Mouse (Mus musculus): ENCODE measurements around the gene Cdca5. TPM values are rescaled to one million over a fixed set of nuclear protein-coding genes. Genes with fewer than 3 reads are reported as not detected.
"Not testable (repeated sequence)": the region's sequence is repeated elsewhere in the genome, so short reads cannot be mapped to it uniquely, and the experiment has no call there.

Gene Cdca5
- polyA plus RNA-seq, 1 experiment from 2014 or later, result 28.2 TPM

GRCm38 (mm10) chr19:6126289-6126688 is 41.5 kb downstream of the Cdca5 start:
- Histone ChIP-seq H3K4me3 (ENCODE audit: low read depth, low read length) (no peak overlapping the region), H3K9ac (ENCODE audit: low read length) (no peak overlapping the region), H3K9me3 (replicated peaks; ENCODE audit: control insufficient read depth, low read length) (no peaks in the 10 kb centered on the region), H3K27ac (ENCODE audit: low read depth, low read length) (no peak overlapping the region), H3K4me2 (ENCODE audit: low read length) (no peak overlapping the region), H3K27me3 (replicated peaks; ENCODE audit: control insufficient read depth, insufficient read depth, low read length) (no peaks in the 10 kb centered on the region), H3K36me3 (ENCODE audit: control insufficient read depth, insufficient read depth, low read length) (0 out of 2 replicates have a peak, but pooled peaks cover 5% of the 10 kb centered on the region), H3K4me1 (ENCODE audit: control insufficient read depth, insufficient read depth, low read length) (peaks cover 3% of the 10 kb centered on the region; the same call in 1 of the 2 replicates)
- peak; percentile 57 for DNase-seq (ENCODE audit: low spot score)
- WGBS, result 28% methylated on average over 4 of the region's 4 CpGs
- no peak for ATAC-seq

- WGBS, result 75% methylated on average over 10 of the region's 10 CpGs
- Histone ChIP-seq H3K4me1 (ENCODE audit: control insufficient read depth, insufficient read depth, low read length) (peaks cover 3% of the 10 kb centered on the region; the same call in 1 of the 2 replicates), H3K27ac (ENCODE audit: low read depth, low read length) (no peak overlapping the region), H3K9me3 (replicated peaks; ENCODE audit: control insufficient read depth, low read length) (no peaks in the 10 kb centered on the region), H3K4me3 (ENCODE audit: low read depth, low read length) (peak overlapping the region; percentile 46), H3K4me2 (ENCODE audit: low read length) (peak overlapping the region; percentile 63), H3K9ac (ENCODE audit: low read length) (peak overlapping the region; percentile 70; the same call in 1 of the 2 replicates), H3K27me3 (replicated peaks; ENCODE audit: control insufficient read depth, insufficient read depth, low read length) (no peaks in the 10 kb centered on the region), H3K36me3 (ENCODE audit: control insufficient read depth, insufficient read depth, low read length) (0 out of 2 replicates have a peak, but pooled peaks cover 5% of the 10 kb centered on the region)
- no peak for DNase-seq (ENCODE audit: low spot score)
- ATAC-seq, result no peak
Observed at GRCm38 (mm10) chr19:6126789-6127580, 42.2 kb downstream of the Cdca5 start.

GRCm38 (mm10) chr19:6127760-6128341 is 43.1 kb downstream of the Cdca5 start, which contains the start of gene Snx15:
TSS of gene Snx15 (minus strand) at chr19:6128304.
- Histone ChIP-seq H3K36me3 (ENCODE audit: control insufficient read depth, insufficient read depth, low read length) (0 out of 2 replicates have a peak, but pooled peaks cover 5% of the 10 kb centered on the region), H3K4me1 (ENCODE audit: control insufficient read depth, insufficient read depth, low read length) (peaks cover 3% of the 10 kb centered on the region; the same call in 1 of the 2 replicates), H3K27me3 (replicated peaks; ENCODE audit: control insufficient read depth, insufficient read depth, low read length) (no peaks in the 10 kb centered on the region), H3K9ac (ENCODE audit: low read length) (peak within 1 kb of the TSS; percentile 70), H3K9me3 (replicated peaks; ENCODE audit: control insufficient read depth, low read length) (no peaks in the 10 kb centered on the region), H3K4me3 (ENCODE audit: low read depth, low read length) (peak within 1 kb of the TSS; percentile 46), H3K27ac (ENCODE audit: low read depth, low read length) (peak within 1 kb of the TSS; percentile 84), H3K4me2 (ENCODE audit: low read length) (peak within 1 kb of the TSS; percentile 63)
- peak; percentile 96 for ATAC-seq
- WGBS, result under 1% methylated on average over 32 of the region's 32 CpGs
- peak; percentile 97 for DNase-seq (ENCODE audit: low spot score)

- not testable (repeated sequence) for DNase-seq (ENCODE audit: low spot score); H3K4me2 ChIP-seq (ENCODE audit: low read length); H3K27ac ChIP-seq (ENCODE audit: low read depth, low read length); H3K4me1 ChIP-seq (ENCODE audit: control insufficient read depth, insufficient read depth, low read length); H3K4me3 ChIP-seq (ENCODE audit: low read depth, low read length); H3K27me3 ChIP-seq (replicated peaks; ENCODE audit: control insufficient read depth, insufficient read depth, low read length); H3K9ac ChIP-seq (ENCODE audit: low read length); H3K9me3 ChIP-seq (replicated peaks; ENCODE audit: control insufficient read depth, low read length); ATAC-seq
- H3K36me3 ChIP-seq (ENCODE audit: control insufficient read depth, insufficient read depth, low read length), result peaks cover 10% of the 10 kb centered on the region
- 81% methylated on average over 7 of the region's 7 CpGs for WGBS
Observed at GRCm38 (mm10) chr19:6130414-6131128, 45.8 kb downstream of the Cdca5 start.

- H3K9ac ChIP-seq (ENCODE audit: low read length), result no peak overlapping the region
- H3K27ac ChIP-seq (ENCODE audit: low read depth, low read length), result no peak overlapping the region
- ATAC-seq (no peak), DNase-seq (ENCODE audit: low spot score) (no peak)
- H3K4me3 ChIP-seq (ENCODE audit: low read depth, low read length), result no peak overlapping the region
- H3K9me3 ChIP-seq (replicated peaks; ENCODE audit: control insufficient read depth, low read length), result no peaks in the 10 kb centered on the region
- 86% methylated on average over 7 of the region's 7 CpGs for WGBS
- H3K27me3 ChIP-seq (replicated peaks; ENCODE audit: control insufficient read depth, insufficient read depth, low read length), result no peaks in the 10 kb centered on the region
- peaks cover 3% of the 10 kb centered on the region; the same call in 1 of the 2 replicates for H3K4me1 ChIP-seq (ENCODE audit: control insufficient read depth, insufficient read depth, low read length)
- peaks cover 27% of the 10 kb centered on the region for H3K36me3 ChIP-seq (ENCODE audit: control insufficient read depth, insufficient read depth, low read length)
- no peak overlapping the region for H3K4me2 ChIP-seq (ENCODE audit: low read length)
Observed at GRCm38 (mm10) chr19:6132171-6132827, 47.5 kb downstream of the Cdca5 start.

- not testable (repeated sequence) for H3K4me1 ChIP-seq (ENCODE audit: control insufficient read depth, insufficient read depth, low read length); DNase-seq (ENCODE audit: low spot score); H3K4me3 ChIP-seq (ENCODE audit: low read depth, low read length); H3K9me3 ChIP-seq (replicated peaks; ENCODE audit: control insufficient read depth, low read length); H3K4me2 ChIP-seq (ENCODE audit: low read length); H3K27me3 ChIP-seq (replicated peaks; ENCODE audit: control insufficient read depth, insufficient read depth, low read length); ATAC-seq; H3K27ac ChIP-seq (ENCODE audit: low read depth, low read length); H3K9ac ChIP-seq (ENCODE audit: low read length)
- H3K36me3 ChIP-seq (ENCODE audit: control insufficient read depth, insufficient read depth, low read length), result peaks cover 31% of the 10 kb centered on the region
- WGBS, result 44% methylated on average over 1 of the region's 1 CpGs
Observed at GRCm38 (mm10) chr19:6133197-6133596, 48.4 kb downstream of the Cdca5 start.

- H3K4me1 ChIP-seq (ENCODE audit: control insufficient read depth, insufficient read depth, low read length), result peaks cover 8% of the 10 kb centered on the region
- H3K27me3 ChIP-seq (replicated peaks; ENCODE audit: control insufficient read depth, insufficient read depth, low read length), result no peaks in the 10 kb centered on the region
- H3K4me3 ChIP-seq (ENCODE audit: low read depth, low read length), result no peak overlapping the region
Observed at GRCm38 (mm10) chr19:6136397-6136796, 51.6 kb downstream of the Cdca5 start.

GRCm38 (mm10) chr19:6139701-6140100 is 54.9 kb downstream of the Cdca5 start:
- Histone ChIP-seq H3K4me3 (ENCODE audit: low read depth, low read length) (peak overlapping the region; percentile 48), H3K9ac (ENCODE audit: low read length) (peak overlapping the region; percentile 80; the same call in 1 of the 2 replicates), H3K4me2 (ENCODE audit: low read length) (peak overlapping the region; percentile 59), H3K4me1 (ENCODE audit: control insufficient read depth, insufficient read depth, low read length) (peaks cover 8% of the 10 kb centered on the region), H3K9me3 (replicated peaks; ENCODE audit: control insufficient read depth, low read length) (no peaks in the 10 kb centered on the region), H3K27ac (ENCODE audit: low read depth, low read length) (no peak overlapping the region), H3K36me3 (ENCODE audit: control insufficient read depth, insufficient read depth, low read length) (peaks cover 27% of the 10 kb centered on the region), H3K27me3 (replicated peaks; ENCODE audit: control insufficient read depth, insufficient read depth, low read length) (no peaks in the 10 kb centered on the region)
- DNase-seq (ENCODE audit: low spot score) (no peak), ATAC-seq (no peak)
- 91% methylated on average over 6 of the region's 6 CpGs for WGBS

More at GRCm38 (mm10) chr19:6136397-6136796, 51.6 kb downstream of the Cdca5 start:
- Histone ChIP-seq H3K9me3 (replicated peaks; ENCODE audit: control insufficient read depth, low read length) (no peaks in the 10 kb centered on the region), H3K36me3 (ENCODE audit: control insufficient read depth, insufficient read depth, low read length) (peaks cover 31% of the 10 kb centered on the region), H3K4me2 (ENCODE audit: low read length) (no peak overlapping the region), H3K27ac (ENCODE audit: low read depth, low read length) (no peak overlapping the region), H3K9ac (ENCODE audit: low read length) (no peak overlapping the region)
- DNase-seq (ENCODE audit: low spot score), result no peak
- WGBS, result 93% methylated on average over 3 of the region's 3 CpGs
- ATAC-seq, result no peak
